Mouse (Mus musculus) liver, postnatal 0 days (tissue): Measurements from ENCODE around the gene Slc46a2.

Experiments used
- CTCF ChIP-seq: sonication (generic); IDR thresholded peaks from 2 replicates; pipeline ENCODE4 v1.5.1; 2016; ENCODE audit warnings: antibody characterized with exemption, low read depth
- EP300 ChIP-seq: IDR thresholded peaks from 2 replicates; pipeline ENCODE4 v1.6.1; 2016; ENCODE audit warnings: antibody characterized with exemption, low read depth, mild to moderate bottlenecking

DNA sequence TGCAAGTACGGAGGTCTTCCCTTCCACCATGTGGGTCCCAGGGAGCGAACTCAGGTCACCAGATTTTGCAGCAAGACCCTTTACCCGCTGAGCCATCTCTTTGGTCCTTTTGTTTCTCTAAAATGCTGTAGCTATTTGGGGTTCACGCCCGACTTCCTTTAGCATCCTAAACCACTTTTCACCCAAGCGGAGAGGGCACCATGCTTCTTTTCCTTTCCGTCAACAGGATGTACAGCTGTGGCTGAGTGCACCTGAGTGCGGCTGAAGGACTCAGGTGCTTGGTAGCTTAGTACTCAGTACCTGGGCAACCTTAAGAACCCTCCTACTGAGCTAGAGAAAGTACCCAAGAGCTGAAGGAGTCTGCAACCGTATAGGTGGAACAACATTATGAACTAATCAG is 10.2 kb upstream of the Slc46a2 start:
- TF ChIP-seq CTCF (no peak), EP300 (no peak)
